Mouse (Mus musculus): ENCODE data around the gene Zbtb14.

The Zbtb14 gene

DNA sequence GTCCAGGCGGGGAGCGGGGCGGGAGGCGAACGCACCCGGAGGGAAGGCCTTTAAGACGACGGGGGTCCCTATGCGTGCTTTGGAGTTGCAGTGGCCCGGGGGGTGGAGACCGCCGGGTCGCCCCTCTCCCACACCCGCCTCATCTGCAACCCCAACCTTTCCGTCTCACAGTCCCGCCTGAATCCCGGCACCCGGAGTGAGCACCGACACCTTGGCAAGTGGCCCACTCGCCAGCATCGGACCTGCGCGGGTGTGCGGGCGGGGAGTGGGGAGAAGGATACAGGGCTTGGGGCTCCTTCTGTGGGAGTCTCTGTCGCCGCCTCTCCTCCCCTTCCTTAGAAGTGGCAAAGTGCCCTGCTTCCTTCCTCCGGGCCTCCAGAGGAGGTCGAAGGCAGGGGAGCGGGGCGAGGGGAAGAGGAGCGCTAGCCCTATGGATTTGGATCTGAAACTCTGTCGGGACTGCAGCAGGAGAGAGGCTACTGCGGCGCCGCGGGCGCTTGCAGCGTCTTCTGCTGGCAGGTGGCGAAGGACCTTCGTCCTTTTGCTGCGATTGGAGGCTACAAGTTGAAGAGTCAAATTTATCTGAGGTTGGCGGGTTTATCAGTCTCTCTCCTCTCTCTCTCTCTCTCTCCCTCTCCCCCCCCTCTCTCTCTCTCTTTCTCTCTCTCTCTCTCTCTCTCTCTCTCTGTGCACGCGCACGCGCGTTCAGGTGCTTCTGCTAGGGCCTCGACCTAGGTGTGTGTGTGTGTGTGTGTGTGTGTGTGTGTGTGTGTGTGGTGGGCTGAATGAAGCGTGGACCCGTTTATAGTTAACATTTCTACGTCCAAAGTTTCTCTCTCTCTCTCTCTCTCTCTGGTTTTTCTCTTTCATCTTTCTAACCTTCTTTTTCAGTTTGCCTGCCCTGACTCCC lies 57.0 kb downstream of the Zbtb14 start:
- in situ Hi-C loops (cut with MboI, MseI): no loop called here

All from T-helper 2 cell (primary cell).